Mouse (Mus musculus) thymus, adult 2 months (tissue): ENCODE data around the gene Cebpe.

Experiments used
- CTCF ChIP-seq: fragments of 200-500 bp; IDR thresholded peaks from 2 replicates; pipeline ENCODE4 v1.5.1; 2012; ENCODE audit warnings: mild to moderate bottlenecking, control low read depth, low read length, moderate library complexity, borderline replicate concordance; ENCODE audit not compliant: control insufficient read depth, poor library complexity, insufficient read depth; ENCODE audit errors: extremely low read depth
- POLR2A ChIP-seq: fragments of 200-500 bp; IDR thresholded peaks from 2 replicates; pipeline ENCODE4 v1.6.1; 2012; ENCODE audit warnings: mild to moderate bottlenecking, low read length, control low read depth, moderate library complexity; ENCODE audit not compliant: control insufficient read depth, poor library complexity, insufficient read depth; ENCODE audit errors: extremely low read depth

- TF ChIP-seq CTCF (no peak), POLR2A (no peak)
These were observed 8.8 kb upstream of the Cebpe start for GRCm38 (mm10) chr14:54720654-54721350.
